Mouse (Mus musculus): ENCODE results near the gene Selenot.
"Not testable (repeated sequence)": the region's sequence is repeated elsewhere in the genome, so short reads cannot be mapped to it uniquely, and the experiment has no call there.

The Selenot gene

DNA sequence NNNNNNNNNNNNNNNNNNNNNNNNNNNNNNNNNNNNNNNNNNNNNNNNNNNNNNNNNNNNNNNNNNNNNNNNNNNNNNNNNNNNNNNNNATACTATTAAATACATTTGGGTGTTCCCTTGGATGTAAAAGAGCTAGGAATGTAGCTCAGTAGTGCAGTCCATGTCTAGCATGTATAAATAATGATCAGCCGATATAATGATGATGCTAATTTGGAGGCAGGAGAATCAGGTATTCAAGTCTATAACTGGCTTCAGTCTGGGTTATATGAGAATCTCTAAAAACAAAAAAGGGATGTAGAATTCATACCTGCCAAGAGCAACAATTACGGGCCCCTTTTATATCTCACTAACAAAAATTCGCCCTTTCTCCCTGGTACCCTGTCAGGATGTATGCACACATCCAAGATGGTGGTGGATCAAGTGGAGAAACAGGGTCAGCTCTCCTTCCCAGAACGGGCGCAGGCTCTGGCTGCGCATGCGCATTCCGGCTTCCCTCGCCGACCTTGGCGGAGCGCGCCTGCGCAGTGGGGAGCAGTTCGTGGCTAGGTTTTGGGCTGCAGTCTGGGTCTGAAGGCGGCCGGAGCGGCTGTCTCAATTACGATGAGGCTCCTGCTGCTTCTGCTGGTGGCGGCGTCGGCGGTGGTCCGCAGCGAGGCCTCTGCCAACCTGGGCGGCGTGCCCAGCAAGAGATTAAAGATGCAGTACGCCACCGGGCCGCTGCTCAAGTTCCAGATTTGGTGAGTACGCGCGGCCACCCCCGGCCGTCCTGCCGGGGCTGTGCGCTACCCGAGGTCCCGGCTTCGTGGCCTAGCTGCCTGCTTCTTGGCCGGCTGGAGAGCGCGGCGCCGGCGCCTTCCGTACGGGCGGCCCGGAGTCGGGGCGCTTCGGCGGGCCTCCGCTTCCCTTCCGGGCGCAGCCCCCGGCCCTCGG, at the start of gene Selenot:
TSS of gene Selenot (plus strand) at position 500 of the 930 bp plus-strand sequence.
- DNase-seq, result peak; percentile 98

DNA sequence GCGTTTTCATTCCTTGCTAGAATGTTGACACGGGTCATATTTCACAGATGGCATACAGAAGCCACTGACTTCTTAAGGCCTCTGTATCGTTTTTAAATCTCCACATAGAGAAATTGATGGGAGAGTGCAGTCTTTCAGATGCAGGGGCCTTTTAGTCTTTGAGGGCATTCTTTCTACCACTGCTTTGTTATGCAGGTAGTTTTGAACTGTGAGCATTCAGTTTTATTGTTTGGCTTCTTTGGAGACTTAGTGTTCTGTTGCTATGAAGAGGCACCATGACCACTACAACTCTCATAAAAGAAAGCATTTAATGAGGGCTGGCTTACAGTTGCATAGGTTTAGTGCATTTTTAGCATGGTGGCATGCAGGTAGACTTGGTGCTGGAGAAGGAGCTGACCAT, 39.9 kb upstream of the Selenot start:
- no peak for DNase-seq

DNA sequence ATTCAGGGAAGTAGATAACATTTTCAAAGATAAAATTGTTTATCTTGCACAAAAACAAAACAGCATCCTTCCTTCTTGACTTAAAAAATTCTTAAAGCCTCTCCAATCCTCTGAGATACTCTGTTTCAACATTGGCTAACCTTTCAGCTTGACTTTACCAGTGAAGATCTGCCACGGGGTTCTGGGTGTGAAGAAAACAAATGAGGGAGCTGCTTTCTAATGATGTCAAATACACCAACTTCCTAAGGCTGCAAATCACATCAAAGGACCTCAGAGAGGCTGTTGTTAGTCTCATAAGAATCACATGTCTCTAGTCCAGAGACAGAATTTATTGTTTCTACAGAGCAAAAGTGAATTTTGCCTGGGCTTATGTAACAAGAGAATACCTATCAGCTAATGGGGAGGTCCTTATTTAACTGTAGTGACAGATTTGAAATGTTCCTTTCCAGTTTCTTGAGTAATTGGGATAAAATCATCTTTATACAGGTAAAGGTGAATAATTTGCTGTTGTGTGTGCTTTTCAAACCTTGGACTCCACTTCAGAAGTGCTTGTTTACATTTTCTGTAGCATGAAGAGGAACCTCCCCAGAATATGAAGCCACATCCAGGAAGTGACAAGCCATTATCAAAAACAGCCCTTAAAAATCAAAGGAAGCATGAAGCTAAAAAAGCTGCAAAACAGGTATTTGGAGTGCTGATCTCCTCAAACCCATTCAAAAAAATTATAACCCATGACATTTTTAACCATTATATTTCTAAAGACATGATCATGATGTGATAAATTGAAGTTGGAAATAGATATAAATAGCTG, 24.2 kb upstream of the Selenot start:
- no peak for DNase-seq

DNA sequence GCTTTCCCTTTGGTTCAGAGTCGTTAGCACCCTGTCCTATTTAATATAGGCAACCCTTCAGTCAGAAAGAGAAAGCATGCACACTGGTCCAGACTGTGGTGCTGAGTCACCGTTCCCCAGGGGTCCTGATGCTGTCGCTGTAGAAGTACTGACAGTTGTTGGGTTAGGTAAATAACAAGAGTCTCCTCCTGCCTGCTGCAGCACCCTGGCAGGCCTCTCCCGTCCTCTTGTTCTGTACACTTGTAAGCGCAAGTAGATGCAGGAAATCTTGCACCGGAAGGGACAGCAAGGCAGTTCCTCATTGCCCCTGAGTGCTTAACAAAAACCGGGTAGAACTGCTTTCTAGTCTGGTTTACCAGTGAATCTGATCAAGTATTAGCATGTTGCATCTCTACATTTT, 19.8 kb upstream of the Selenot start:
- DNase-seq, result no peak

DNA sequence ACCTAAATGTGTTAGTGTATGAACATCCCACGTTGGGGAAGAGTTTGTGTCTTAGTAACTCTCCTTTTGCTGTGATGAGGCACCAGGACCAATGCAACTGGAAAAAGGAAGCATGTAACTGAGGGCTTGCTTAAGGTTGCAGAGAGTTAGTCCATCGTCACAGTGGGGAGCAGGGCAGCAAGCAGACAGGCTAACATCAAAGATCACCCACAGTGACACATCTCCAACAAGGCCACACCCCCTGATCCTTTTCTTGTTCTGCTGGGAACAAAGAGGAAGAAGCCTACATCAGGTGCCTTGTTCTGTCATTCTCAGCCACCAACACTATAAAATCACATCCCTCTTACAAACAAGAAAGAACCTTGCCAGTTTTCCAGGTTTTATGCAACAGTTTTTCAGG, 16.5 kb upstream of the Selenot start:
- no peak for DNase-seq

DNA sequence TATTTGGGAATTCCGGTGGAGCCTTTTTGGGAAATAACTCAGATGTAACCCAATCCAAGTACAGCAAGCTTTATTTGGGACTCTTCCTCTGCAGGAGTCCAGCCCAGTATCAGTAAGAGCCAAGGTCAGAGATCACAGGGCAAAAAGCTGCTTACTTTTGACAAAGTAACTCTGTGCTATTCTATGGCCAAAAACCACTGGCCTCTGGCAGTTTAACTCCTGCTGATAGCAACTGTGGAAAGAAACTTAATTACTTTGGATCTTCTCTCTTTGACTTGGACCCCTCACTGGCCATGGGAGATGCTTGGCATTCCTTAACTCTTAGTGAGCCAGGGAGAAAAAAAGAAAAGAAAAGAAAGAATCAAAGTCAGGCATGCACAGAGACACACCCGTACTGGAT, 15.0 kb upstream of the Selenot start:
- DNase-seq, result peak; percentile 36

DNA sequence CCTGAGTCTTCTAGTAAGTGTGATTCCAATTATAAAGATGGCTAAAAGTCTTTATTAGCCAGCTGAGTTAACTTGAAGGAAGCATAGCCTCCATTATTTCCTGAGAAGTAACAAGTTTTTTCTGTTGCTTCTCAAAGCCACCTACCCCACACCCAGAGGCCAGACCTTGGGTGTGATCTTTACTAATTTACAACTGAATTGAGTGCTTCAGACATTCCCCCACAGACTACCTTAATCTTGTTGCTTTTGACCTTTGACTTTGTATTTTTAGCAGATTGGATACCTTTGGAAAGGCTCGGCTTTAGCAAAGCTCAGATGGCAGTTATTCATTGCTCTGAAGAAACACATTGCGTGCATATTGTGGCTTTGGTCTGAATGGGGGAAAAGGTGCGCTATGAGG, 5.6 kb upstream of the Selenot start:
- no peak for DNase-seq

DNA sequence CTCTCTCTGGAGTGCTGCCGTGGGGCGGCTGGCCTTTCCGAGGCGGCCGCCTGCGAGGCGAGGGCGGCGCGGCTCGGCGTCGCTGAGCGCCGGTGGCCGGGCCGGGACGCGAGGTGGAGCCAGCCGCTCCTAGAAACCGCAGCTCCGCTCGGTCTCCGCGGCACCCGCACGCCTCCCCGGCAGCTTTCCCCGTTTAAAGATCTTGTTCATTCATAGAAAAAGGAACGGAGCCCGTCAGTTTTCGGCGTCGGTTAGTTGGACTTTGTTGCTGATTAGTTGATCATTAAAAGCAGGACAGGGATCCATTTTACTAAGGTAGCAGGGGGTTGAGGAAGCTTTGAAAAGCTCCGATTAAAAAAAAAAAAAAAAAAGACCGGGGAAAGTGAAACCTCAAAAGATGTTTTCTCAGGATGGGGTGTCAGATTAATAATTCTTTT, 649 bp downstream of the Selenot start:
- DNase-seq, result peak; percentile 71

DNA sequence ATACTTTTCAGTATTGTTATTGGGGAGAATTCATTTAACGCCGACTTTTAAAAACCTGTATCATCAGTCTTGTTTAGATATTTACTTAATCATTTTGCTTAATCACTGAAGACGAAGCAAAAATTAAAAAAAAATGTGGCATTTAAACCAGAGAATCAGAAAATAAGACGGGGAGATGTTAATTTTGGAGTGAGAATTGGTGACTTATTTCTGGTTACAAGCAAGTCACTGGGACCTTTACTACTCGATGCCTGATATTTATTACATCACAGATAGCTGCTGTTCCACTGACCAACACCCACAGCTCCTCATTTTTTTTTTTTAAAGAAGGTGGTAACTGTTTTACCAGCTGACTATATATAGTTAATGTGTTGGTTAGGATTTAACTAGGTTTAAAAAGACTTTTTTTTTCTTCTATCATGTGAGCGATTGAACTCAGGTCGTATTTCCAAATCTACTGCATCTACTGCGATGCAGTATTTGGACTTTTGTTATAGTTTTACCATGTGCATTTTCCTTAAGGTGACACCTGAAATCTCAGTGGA, 1.1 kb downstream of the Selenot start:
- DNase-seq, result no peak

DNA sequence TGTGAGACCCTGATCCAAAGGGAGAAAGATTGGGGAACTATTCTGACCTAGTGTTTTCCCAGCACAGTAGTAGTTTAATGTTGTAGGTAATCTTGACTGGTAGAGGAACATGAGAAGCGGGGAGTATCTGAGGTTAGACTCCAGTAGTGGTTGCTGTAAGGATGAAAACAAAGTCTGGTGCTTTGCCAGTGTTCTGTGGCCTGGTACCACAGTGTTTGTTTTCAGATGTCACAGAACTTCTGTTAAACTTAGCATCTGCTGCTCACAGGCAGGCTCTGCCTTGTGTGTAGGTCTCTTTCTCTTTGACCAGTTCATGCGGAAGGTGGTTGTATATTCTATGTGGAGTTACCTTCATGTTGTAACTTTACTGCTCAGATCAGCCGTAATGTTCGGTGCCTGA, 5.1 kb downstream of the Selenot start:
- DNase-seq, result no peak

DNA sequence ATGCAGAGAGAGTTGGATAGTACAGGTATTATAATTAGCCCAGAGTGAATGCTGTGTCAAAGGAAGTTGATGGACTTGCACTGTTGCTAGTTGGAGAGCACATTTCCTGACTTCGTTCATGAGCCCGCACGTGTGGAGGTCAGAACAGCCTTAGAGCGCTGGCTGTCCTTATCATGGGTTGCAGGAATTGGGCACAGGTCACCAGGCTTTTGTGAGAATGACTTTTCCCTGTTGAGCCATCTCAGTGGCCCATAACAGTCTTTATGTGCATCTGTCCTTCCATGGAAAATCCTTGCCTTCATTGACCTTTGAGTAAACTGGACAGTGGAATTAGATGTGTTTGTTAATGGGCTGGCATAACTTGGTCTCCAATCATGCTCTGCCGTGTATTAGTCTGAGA, 5.9 kb downstream of the Selenot start:
- no peak for DNase-seq

DNA sequence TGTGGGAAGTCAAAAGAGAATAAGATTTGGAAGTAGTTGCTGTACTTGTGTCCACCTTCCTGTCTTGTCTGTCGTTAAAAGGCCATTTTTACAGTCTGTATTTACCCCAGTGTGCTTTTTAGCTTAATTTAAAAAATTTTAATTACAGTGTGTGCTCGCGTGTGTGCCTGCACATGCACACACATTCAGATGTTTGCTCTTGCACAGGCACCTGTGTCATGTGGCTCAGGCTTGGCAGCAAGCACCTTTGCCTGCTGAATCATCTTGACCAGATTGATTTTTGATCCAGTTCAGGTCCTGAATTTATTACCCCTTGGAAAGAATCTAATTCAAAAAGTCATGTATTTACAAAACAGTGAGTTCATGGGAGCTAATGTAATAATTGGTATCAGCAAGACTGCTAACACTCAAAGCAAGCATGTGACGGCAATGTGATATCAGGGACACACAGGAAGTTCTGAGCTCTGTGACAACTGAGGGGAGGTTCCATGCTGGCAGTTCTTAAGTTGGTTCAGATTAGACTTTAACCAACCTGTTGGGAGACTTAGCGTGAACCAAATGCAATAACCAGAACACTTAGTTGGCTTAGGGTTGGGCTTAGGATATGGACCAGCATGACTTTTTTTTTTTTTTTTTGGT, 6.5 kb downstream of the Selenot start:
- no peak for DNase-seq

DNA sequence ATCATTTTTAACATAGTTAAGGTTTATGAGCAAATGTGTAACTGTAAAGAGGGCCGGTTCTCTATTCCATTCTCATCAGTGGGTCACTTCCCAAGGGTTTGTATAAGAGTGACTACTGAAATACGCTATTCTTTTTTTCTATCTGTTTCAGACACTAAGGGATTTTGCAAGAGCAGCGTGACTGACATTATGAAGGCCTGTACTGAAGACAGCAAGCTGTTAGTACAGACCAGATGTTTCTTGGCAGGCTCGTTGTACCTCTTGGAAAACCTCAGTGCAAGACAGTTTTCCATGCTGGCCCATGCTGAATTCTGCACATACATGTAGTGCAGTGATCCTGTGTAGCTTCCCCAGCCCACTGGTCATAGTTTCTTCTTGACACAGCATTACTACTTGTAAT, 14.1 kb downstream of the Selenot start:
- DNase-seq, result not testable (repeated sequence)

DNA sequence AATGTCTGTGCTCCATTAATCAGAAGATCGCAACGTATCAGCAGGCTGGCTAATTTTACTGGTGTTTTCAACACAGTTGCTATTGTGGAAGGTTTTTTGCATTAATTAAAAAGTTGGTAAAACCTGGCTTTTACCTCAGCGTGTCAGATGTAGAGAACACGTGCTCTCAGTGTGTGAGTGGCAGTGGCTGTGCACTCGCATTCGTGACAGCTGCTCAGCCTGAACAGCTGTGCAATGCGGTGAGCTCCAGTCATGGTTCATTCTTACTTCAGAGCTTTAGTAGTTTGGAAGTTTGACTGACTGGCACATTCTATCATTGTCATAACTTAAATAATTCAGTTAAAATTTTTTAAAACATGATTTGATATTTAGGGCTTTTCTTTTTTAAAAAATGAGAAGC, 16.2 kb downstream of the Selenot start:
- DNase-seq, result not testable (repeated sequence)

DNA sequence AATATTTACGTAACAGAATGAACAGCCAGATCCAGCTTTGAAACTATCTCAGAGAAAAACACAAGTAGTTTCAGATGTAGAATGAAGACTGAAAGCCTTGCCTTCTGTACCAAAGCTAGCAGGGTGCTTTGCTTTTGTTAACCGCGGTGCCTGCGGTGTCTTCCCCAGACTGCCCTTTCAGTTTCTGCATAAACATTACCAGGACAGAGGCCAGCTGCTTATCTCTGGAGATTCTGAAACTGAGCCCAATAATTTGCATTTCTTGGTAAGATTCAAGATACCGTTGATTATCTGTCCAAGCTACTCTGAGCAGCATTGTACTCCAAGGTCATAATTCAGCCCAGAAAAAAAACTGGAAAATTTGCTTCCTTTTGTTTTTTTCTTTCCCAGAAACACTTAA, 17.2 kb downstream of the Selenot start:
- peak; percentile 9 for DNase-seq

DNA sequence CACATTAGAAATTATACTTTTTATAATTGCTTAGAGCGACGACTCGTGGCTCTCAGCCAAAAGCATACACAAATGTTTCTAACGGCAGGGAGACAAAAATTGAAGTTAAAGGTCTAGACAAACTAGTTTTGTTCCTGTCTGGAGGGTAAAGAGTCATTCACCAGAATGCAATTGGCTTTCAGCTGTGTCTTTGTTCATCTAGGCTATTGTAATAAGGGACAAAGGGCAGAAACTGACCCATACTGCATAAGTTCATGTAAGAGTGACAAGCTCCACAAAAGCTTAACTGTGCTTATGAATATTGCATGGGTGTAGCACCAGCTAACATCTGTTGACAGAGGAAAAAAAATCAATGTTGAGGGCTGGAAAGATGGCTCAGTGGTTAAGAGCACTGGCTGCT, 32.1 kb downstream of the Selenot start:
- DNase-seq, result no peak

DNA sequence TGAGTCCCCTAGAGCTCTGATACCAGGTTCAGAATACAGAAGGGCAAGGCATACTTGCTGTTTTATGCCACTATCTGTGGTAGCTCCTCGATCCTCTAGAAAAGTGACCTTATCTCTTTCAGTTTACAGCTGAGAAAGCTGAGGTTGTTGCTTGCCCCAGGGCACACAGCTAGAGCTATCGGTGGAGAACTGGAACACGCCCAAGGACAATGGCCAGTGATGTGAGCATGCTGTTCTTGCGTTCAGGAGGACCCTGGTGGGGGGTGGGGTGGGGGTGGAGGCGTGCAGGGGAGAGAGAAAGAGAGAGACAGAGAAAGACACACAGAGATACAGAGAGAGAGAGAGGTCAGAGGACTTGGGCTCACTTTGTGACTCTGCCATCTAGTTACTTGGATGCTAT, 33.5 kb downstream of the Selenot start:
- no peak for DNase-seq

DNA sequence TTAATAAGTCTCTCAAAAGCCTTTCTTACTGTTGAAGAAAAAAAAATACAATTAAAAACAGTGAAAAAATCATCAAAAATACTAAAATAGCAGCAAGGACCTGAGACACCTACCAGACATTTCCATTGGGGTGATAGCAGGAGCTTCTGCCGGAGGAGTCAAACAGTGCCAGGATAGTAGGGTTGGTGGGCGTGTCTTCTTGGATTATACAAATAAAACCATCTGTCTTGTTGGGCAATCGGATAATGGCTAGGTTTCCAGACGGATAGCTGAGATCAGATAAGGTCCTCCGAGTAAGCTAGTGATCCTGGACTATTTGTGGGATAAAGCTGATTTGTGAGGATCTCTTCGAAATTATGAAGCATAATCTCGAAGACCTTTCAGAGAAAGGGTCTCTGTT, 44.6 kb downstream of the Selenot start:
- DNase-seq, result no peak

DNA sequence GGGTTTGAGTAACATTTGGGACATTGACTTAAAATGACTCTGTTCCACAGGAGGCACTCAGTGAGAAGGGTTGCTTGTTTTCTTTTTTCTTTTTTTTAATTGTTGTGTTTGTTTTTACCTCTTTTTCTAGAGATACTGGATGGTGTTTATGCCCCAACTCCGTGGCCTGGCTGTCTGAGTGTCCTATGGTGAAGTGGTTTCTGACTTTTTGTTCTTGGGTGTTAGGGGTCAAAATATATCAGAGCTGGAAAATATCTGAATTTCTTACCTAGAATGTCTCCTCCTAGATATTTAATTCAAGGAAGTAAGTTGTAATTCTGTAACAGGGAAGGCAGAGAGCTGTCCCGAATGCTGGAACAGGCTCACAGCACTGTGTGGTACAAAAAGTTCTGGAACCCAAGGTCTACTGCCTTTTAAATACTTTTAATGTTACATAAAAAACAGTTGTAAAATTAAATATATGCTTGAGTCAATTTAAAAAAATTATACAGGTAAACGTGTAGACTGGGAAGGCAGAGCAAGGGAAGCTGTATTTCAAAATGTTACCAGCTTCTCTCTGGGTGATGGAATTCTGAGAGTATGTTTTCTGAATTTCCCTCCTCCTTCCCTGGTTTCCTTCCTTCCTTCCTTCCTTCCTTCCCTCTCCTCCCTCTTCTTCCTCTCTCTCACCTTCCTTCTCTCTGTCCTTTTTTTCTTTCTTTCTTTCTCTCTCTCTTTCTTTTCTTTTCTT, 46.4 kb downstream of the Selenot start:
- no peak for DNase-seq

DNA sequence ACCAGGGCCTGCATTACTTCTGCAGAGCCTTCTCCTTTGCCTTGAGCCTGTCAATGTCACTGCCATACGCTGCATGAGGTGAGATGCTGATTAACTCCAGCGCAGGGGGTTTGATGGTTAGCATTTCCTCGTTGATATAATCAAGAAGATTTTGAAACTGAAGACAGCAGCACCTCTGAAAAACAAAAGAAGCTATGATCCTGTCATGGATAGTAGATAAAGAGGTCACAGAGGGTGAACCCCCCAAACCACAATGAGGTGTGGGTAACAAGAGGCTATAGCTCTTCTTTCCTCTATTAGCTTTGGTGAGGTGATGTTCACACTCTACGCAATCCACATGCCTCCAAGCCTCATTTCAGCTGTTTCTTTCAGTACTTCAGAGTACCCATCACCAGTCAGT, 48.5 kb downstream of the Selenot start:
- no peak for DNase-seq

DNA sequence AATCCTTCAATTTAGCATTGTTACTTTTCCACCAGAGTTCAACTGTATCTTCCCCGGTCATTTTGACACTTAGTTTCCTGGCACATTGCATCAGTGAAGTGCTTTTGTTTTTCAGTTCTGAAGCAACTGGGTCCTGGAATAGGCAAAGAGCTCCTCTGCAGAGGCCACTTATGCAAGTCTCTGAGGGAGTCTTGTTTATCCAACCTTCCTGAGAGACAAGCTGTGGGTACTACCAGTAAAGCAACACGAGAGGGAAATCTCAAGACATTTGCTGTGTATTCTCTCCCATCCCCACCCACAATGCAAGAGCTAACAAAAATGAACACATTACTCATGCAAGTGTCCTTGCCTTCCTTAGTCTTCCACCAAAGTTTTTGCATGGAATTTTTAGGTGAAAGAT, 55.3 kb downstream of the Selenot start:
- no peak for DNase-seq
